Mouse (Mus musculus): ENCODE data around the gene Ttbk2. TPM values are rescaled to one million over a fixed set of nuclear protein-coding genes. Genes with fewer than 3 reads are reported as not detected.

Gene Ttbk2
- total RNA-seq, 1 experiment from 2014 or later: 9.4 TPM

DNA sequence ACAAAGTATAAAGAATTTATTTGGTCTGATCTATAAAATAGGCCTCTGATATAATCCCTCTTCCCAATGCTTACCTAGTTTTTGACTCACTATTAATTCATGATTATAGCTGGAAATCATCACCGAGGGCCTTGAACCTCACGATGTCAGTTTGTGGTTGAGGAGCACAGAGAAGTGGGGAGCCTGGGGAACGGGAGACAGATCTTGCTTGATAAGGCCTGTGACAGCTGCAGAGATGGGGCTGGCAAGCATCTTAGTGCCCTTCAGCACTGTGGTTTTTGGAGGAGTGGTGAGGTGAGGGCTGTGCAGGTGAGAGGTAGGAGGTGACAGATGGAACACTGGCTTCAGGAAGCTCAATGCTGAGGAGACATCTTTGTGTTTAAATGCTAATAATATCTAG is 140.2 kb downstream of the Ttbk2 start:
- no peak for ATAC-seq (replicated peaks in 1 of 2; ENCODE audit: insufficient read depth in 1 of 2, low FRiP score in 2 of 2, low TSS enrichment in 1 of 2, low read depth in 1 of 2, poor library complexity in 2 of 2, severe bottlenecking in 2 of 2)

DNA sequence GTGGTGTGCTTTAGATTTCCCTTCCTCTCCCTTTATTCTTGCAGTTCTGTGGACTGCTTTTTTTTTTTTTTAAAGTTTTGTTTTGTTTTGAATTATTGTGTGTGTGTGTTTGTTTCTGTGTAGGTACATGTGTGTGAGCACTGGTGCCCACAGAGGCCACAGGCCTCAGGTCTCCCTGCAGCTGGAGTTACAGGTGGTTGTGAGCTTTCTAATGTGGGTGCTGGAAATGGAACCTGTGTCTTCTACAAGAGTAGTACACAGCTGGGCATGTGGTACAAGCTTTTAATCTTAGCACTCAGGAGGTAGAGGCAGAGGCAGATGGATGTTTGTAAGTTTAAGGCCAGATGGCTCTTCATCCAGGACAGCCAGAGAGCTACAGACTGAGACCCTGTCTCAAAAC is 143.4 kb downstream of the Ttbk2 start:
- no peak for ATAC-seq (replicated peaks in 1 of 2; ENCODE audit: insufficient read depth in 1 of 2, low FRiP score in 2 of 2, low TSS enrichment in 1 of 2, low read depth in 1 of 2, poor library complexity in 2 of 2, severe bottlenecking in 2 of 2)

DNA sequence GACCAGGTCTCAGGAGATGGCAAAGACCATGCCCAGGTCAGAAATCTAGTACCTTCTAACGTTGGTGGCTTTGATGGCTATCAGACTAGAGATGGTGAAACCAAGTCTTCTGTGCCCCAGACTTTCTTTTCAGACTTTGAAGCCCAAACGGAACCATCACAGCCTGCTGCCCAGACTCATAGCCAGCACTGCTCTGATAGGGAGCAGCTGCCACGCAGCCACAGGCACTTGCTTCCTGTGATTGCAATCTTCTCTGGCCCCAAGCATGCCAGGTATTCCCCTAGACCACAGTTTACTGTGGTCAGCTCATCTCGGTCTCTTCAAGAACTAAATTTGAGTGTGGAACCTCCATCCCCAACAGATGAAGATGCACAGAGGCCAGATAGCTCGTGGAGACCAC is 147.7 kb downstream of the Ttbk2 start:
- ATAC-seq (replicated peaks in 1 of 2; ENCODE audit: insufficient read depth in 1 of 2, low FRiP score in 2 of 2, low TSS enrichment in 1 of 2, low read depth in 1 of 2, poor library complexity in 2 of 2, severe bottlenecking in 2 of 2): no peak

DNA sequence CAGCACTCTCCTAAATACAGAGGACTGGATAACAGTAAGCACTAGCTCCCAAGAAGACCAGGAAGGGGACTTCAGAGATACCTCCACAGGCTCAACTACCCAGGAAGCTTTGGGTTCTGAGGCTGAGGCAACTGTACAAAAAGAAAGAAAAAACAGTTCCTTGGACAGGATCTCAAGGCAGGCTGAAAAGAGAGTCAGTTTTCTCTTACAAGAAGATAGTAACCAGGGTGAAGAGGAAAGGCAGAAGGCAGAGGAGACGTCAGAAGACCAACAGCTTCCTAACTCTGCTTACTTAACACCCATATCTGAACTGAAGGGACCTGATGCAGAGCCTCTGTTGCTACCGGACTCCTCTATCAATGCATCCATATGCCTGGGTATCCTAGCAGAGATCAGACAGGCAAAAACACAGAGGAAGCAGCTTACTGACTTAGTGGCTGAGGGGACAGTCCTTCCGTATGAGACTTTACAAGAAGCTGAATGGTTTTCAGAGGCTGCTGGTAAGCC is 150.0 kb downstream of the Ttbk2 start:
- ATAC-seq (replicated peaks in 1 of 2; ENCODE audit: insufficient read depth in 1 of 2, low FRiP score in 2 of 2, low TSS enrichment in 1 of 2, low read depth in 1 of 2, poor library complexity in 2 of 2, severe bottlenecking in 2 of 2): no peak

DNA sequence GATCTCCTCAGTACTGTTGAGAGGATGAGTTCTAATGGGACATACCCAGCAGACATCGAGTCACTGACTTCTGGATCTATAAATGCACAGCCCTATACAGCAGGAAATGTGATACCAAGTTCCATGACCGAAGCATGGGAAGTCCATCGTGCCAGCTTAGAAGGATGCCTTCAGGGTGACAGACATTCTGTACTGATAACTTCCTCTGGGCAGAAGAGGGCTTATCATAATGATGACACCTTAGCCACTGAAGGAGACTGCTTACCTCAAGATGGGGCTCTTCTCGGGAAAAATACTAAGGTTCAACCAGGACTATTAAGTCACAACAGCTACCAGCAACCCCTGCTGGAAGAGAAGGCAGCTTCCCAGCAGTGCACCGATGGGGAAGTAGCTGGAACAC is 152.6 kb downstream of the Ttbk2 start:
- ATAC-seq (replicated peaks in 1 of 2; ENCODE audit: insufficient read depth in 1 of 2, low FRiP score in 2 of 2, low TSS enrichment in 1 of 2, low read depth in 1 of 2, poor library complexity in 2 of 2, severe bottlenecking in 2 of 2): no peak; a peak in 1 of 4 replicates

Other genes with a start within 250 kb of the Ttbk2 start
- 15.4 and 16.2 TPM in 2 replicates for gene Haus2, start 241.2 kb downstream of the Ttbk2 start, total RNA-seq (2017)
- 18.3 and 20.9 TPM in 2 replicates for gene Lrrc57, start 241.1 kb downstream of the Ttbk2 start, total RNA-seq (2017)
- gene Stard9, start 221.5 kb downstream of the Ttbk2 start, total RNA-seq (2017): 1.8 and 3.1 TPM in 2 replicates
- gene Cdan1, start 476 bp downstream of the Ttbk2 start, total RNA-seq (2017): 18.5 and 20.7 TPM in 2 replicates
- gene Ubr1, start 120.1 kb upstream of the Ttbk2 start, total RNA-seq (2017): 32.1 and 39.5 TPM in 2 replicates
- 5.5 and 9.8 TPM in 2 replicates for gene Tmem62, start 126.4 kb upstream of the Ttbk2 start, total RNA-seq (2017)
- 76.1 and 98.5 TPM in 2 replicates for gene Ccndbp1, start 157.8 kb upstream of the Ttbk2 start, total RNA-seq (2017)
- 1.4 and 5.3 TPM in 2 replicates for gene Epb42, start 186.5 kb upstream of the Ttbk2 start, total RNA-seq (2017)
- not detected in 2 replicates for gene Tgm5, start 235.2 kb upstream of the Ttbk2 start, total RNA-seq (2017)